Mouse (Mus musculus): ENCODE results near the gene Gpr107. TPM values are rescaled to one million over a fixed set of nuclear protein-coding genes. Genes with fewer than 3 reads are reported as not detected.
A peak's percentile ranks its signal among the peaks of the same experiment; 100 is the strongest.

Gene Gpr107
- 33.7 and 36.3 TPM in 2 replicates for polyA plus RNA-seq (2015; fragmentation: Nextera tagmentation; extraction: Ambion mirVana)

GRCm38 (mm10) chr2:31151892-31152812, at the start of gene Gpr107:
TSS of gene Gpr107 (plus strand) at chr2:31152316.
- H3K4me2 ChIP-seq = peak within 1 kb of the TSS; percentile 80
- no peaks in the 10 kb centered on the region for H3K9me3 ChIP-seq (replicated peaks)
- no peaks in the 10 kb centered on the region for H3K27me3 ChIP-seq (replicated peaks)
- peak within 1 kb of the TSS; percentile 85 for H3K27ac ChIP-seq (replicated peaks)
- H3K4me3 ChIP-seq (replicated peaks) = peak within 1 kb of the TSS; percentile 75
- WGBS = under 1% methylated on average over 52 of the region's 53 CpGs
- peak within 1 kb of the TSS; percentile 78 for H3K9ac ChIP-seq (replicated peaks)
- ATAC-seq (ENCODE audit: low FRiP score) = peak; percentile 96
- peaks cover 22% of the 10 kb centered on the region for H3K36me3 ChIP-seq
- H3K4me1 ChIP-seq = peaks cover 28% of the 10 kb centered on the region

- Histone ChIP-seq H3K9ac (replicated peaks) (no peak overlapping the region), H3K27me3 (replicated peaks) (no peaks in the 10 kb centered on the region), H3K27ac (replicated peaks) (no peak overlapping the region), H3K36me3 (peaks cover 8% of the 10 kb centered on the region; the same call in 1 of the 2 replicates), H3K4me2 (no peak overlapping the region), H3K4me1 (peaks cover 17% of the 10 kb centered on the region), H3K9me3 (replicated peaks) (no peaks in the 10 kb centered on the region), H3K4me3 (replicated peaks) (no peak overlapping the region)
- no peak for ATAC-seq (ENCODE audit: low FRiP score)
- 78% methylated on average over 8 of the region's 8 CpGs for WGBS
These were observed 48.8 kb upstream of the Gpr107 start for GRCm38 (mm10) chr2:31103321-31103720.

- no peak overlapping the region for H3K4me3 ChIP-seq (replicated peaks)
- peaks cover 3% of the 10 kb centered on the region; the same call in 1 of the 2 replicates for H3K36me3 ChIP-seq
- 83% methylated on average over 3 of the region's 3 CpGs for WGBS
- no peak overlapping the region for H3K9ac ChIP-seq (replicated peaks)
- H3K9me3 ChIP-seq (replicated peaks) = no peaks in the 10 kb centered on the region
- no peak overlapping the region for H3K4me2 ChIP-seq
- H3K4me1 ChIP-seq = peaks cover 17% of the 10 kb centered on the region
- no peaks in the 10 kb centered on the region for H3K27me3 ChIP-seq (replicated peaks)
- no peak for ATAC-seq (ENCODE audit: low FRiP score)
- no peak overlapping the region for H3K27ac ChIP-seq (replicated peaks)
These were observed 46.8 kb upstream of the Gpr107 start for GRCm38 (mm10) chr2:31105279-31105678.

- WGBS = 91% methylated on average over 3 of the region's 3 CpGs
- H3K36me3 ChIP-seq = 0 out of 2 replicates have a peak, but pooled peaks cover 3% of the 10 kb centered on the region
- H3K9me3 ChIP-seq (replicated peaks) = no peaks in the 10 kb centered on the region
- no peak for ATAC-seq (ENCODE audit: low FRiP score)
- H3K27ac ChIP-seq (replicated peaks) = no peak overlapping the region
- H3K4me3 ChIP-seq (replicated peaks) = no peak overlapping the region
- peaks cover 17% of the 10 kb centered on the region for H3K4me1 ChIP-seq
- no peaks in the 10 kb centered on the region for H3K27me3 ChIP-seq (replicated peaks)
- no peak overlapping the region for H3K4me2 ChIP-seq
- no peak overlapping the region for H3K9ac ChIP-seq (replicated peaks)
These were observed 46.1 kb upstream of the Gpr107 start for GRCm38 (mm10) chr2:31106004-31106403.

- peak overlapping the region; percentile 24 for H3K4me2 ChIP-seq
- H3K9ac ChIP-seq (replicated peaks) = peak overlapping the region; percentile 24
- peak; percentile 53; the same call in 1 of the 2 replicates for ATAC-seq (ENCODE audit: low FRiP score)
- no peaks in the 10 kb centered on the region for H3K36me3 ChIP-seq
- H3K4me1 ChIP-seq = peaks cover 17% of the 10 kb centered on the region
- 38% methylated on average over 11 of the region's 11 CpGs for WGBS
- peak overlapping the region; percentile 72 for H3K27ac ChIP-seq (replicated peaks)
- H3K4me3 ChIP-seq (replicated peaks) = no peak overlapping the region
- no peaks in the 10 kb centered on the region for H3K9me3 ChIP-seq (replicated peaks)
- H3K27me3 ChIP-seq (replicated peaks) = no peaks in the 10 kb centered on the region
These were observed 45.3 kb upstream of the Gpr107 start for GRCm38 (mm10) chr2:31106621-31107320.

GRCm38 (mm10) chr2:31108186-31108585, 43.9 kb upstream of the Gpr107 start:
- Histone ChIP-seq H3K27ac (replicated peaks) (no peak overlapping the region), H3K4me1 (peaks cover 17% of the 10 kb centered on the region), H3K9me3 (replicated peaks) (no peaks in the 10 kb centered on the region), H3K9ac (replicated peaks) (no peak overlapping the region), H3K27me3 (replicated peaks) (no peaks in the 10 kb centered on the region), H3K36me3 (no peaks in the 10 kb centered on the region), H3K4me2 (no peak overlapping the region), H3K4me3 (replicated peaks) (no peak overlapping the region)
- WGBS = 77% methylated on average over 6 of the region's 6 CpGs
- ATAC-seq (ENCODE audit: low FRiP score) = no peak

- Histone ChIP-seq H3K4me2 (no peak overlapping the region), H3K4me1 (peaks cover 18% of the 10 kb centered on the region), H3K9ac (replicated peaks) (no peak overlapping the region), H3K36me3 (no peaks in the 10 kb centered on the region), H3K4me3 (replicated peaks) (no peak overlapping the region), H3K9me3 (replicated peaks) (no peaks in the 10 kb centered on the region), H3K27ac (replicated peaks) (no peak overlapping the region), H3K27me3 (replicated peaks) (no peaks in the 10 kb centered on the region)
- no peak for ATAC-seq (ENCODE audit: low FRiP score)
- 80% methylated on average over 12 of the region's 12 CpGs for WGBS
These were observed 42.1 kb upstream of the Gpr107 start for GRCm38 (mm10) chr2:31109960-31110548.

GRCm38 (mm10) chr2:31111685-31112084, 40.4 kb upstream of the Gpr107 start:
- 83% methylated on average over 6 of the region's 6 CpGs for WGBS
- no peak overlapping the region for H3K4me2 ChIP-seq
- no peak overlapping the region for H3K27ac ChIP-seq (replicated peaks)
- H3K9ac ChIP-seq (replicated peaks) = no peak overlapping the region
- no peak for ATAC-seq (ENCODE audit: low FRiP score)
- no peak overlapping the region for H3K4me3 ChIP-seq (replicated peaks)
- no peaks in the 10 kb centered on the region for H3K36me3 ChIP-seq
- H3K9me3 ChIP-seq (replicated peaks) = no peaks in the 10 kb centered on the region
- H3K4me1 ChIP-seq = peaks cover 21% of the 10 kb centered on the region
- H3K27me3 ChIP-seq (replicated peaks) = no peaks in the 10 kb centered on the region

GRCm38 (mm10) chr2:31114205-31114604, 37.9 kb upstream of the Gpr107 start:
- Histone ChIP-seq H3K4me2 (no peak overlapping the region), H3K36me3 (no peaks in the 10 kb centered on the region), H3K4me1 (peaks cover 11% of the 10 kb centered on the region; the same call in 1 of the 2 replicates), H3K27ac (replicated peaks) (no peak overlapping the region), H3K9ac (replicated peaks) (no peak overlapping the region), H3K27me3 (replicated peaks) (no peaks in the 10 kb centered on the region), H3K9me3 (replicated peaks) (no peaks in the 10 kb centered on the region), H3K4me3 (replicated peaks) (no peak overlapping the region)
- ATAC-seq (ENCODE audit: low FRiP score) = no peak
- WGBS = 93% methylated on average over 2 of the region's 2 CpGs

GRCm38 (mm10) chr2:31115091-31115942, 36.8 kb upstream of the Gpr107 start:
- H3K9ac ChIP-seq (replicated peaks) = no peak overlapping the region
- no peak for ATAC-seq (ENCODE audit: low FRiP score)
- H3K9me3 ChIP-seq (replicated peaks) = no peaks in the 10 kb centered on the region
- peaks cover 19% of the 10 kb centered on the region for H3K4me1 ChIP-seq
- H3K4me2 ChIP-seq = no peak overlapping the region
- no peaks in the 10 kb centered on the region for H3K36me3 ChIP-seq
- 77% methylated on average over 10 of the region's 10 CpGs for WGBS
- 0 out of 2 replicates have a peak overlapping the region, but pooled peaks have one; percentile 13 for H3K27ac ChIP-seq (replicated peaks)
- H3K4me3 ChIP-seq (replicated peaks) = no peak overlapping the region
- H3K27me3 ChIP-seq (replicated peaks) = no peaks in the 10 kb centered on the region
